8 mouse cellular contexts compared by ENCODE assay signal in the genomic region with DNA sequence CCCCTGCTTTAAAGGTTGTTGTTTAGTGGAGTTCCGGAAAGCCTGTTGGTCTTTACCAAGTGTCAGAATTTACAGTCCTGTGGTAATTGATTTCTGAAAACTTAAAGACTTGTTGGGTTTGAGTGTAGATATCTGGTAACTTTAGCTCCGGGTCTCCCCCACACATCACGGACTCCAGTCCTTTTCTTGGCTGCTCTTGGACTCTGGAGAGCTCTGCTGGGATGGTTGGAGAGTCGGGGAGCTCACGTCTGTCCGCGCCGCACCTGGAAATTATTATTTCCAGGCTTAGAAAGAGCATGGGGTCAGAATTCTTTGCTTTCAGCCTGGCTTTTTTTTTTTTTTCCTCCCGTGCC. TPM values are rescaled to one million over a fixed set of nuclear protein-coding genes. Genes with fewer than 3 reads are reported as not detected.
A peak's percentile ranks its signal among the peaks of the same experiment; 100 is the strongest.
DNase-seq lines count a peak whose midpoint lies in the region; ATAC-seq and TF ChIP-seq lines count a peak whose summit lies in the region.

No protein-coding gene starts in this region.

- H3K27me3 ChIP-seq in lung, embryonic 14.5 days (ENCODE audit: insufficient read depth, low read length): no peaks in the 10 kb centered on the region
- H3K27me3 ChIP-seq in hindbrain, postnatal 0 days (ENCODE audit: insufficient read depth, low read length): no peaks in the 10 kb centered on the region
- H3K27me3 ChIP-seq in myocyte (ENCODE audit: control insufficient read depth, insufficient read depth, insufficient read length): no peaks in the 10 kb centered on the region

- peak overlapping the region; percentile 96 for H3K27ac ChIP-seq in lung, embryonic 14.5 days (ENCODE audit: low read depth)
- peak overlapping the region; percentile 92; the same call in 1 of the 2 replicates for H3K27ac ChIP-seq in hindbrain, postnatal 0 days

- DNase-seq in lung, embryonic 14.5 days: peak; percentile 52
- DNase-seq in lung, postnatal 10 days: no peak
- DNase-seq in embryo, embryonic 11.5 days (ENCODE audit: low read depth, low spot score): peak; percentile 47
- no peak for DNase-seq in hindbrain, postnatal 0 days (ENCODE audit: low spot score)
- DNase-seq in gastrocnemius, postnatal 14 days: no peak
- no peak for DNase-seq in adrenal gland, postnatal 10 days
- no peak for DNase-seq in layer of hippocampus, adult 11-12 months (ENCODE audit: low spot score)

- peak overlapping the region; percentile 91 for H3K9ac ChIP-seq in lung, embryonic 14.5 days
- H3K9ac ChIP-seq in hindbrain, postnatal 0 days (replicated peaks; ENCODE audit: low read length): peak overlapping the region; percentile 84

- H3K79me2 ChIP-seq in myocyte (ENCODE audit: control insufficient read depth, insufficient read depth): peaks cover 56% of the 10 kb centered on the region

- H3K4me3 ChIP-seq in lung, embryonic 14.5 days (ENCODE audit: low read depth, low read length): peak overlapping the region; percentile 83
- peak overlapping the region; percentile 89 for H3K4me3 ChIP-seq in hindbrain, postnatal 0 days (ENCODE audit: low read length)
- peak overlapping the region; percentile 73 for H3K4me3 ChIP-seq in myocyte

- peaks cover 4% of the 10 kb centered on the region; the same call in 1 of the 2 replicates for H3K4me1 ChIP-seq in lung, embryonic 14.5 days (ENCODE audit: insufficient read depth)
- H3K4me1 ChIP-seq in hindbrain, postnatal 0 days (ENCODE audit: insufficient read depth, low read length): peaks cover 6% of the 10 kb centered on the region

- peak overlapping the region; percentile 85 for H3ac ChIP-seq in myocyte (ENCODE audit: control insufficient read depth, insufficient read length)

- H3K9me3 ChIP-seq in lung, embryonic 14.5 days (ENCODE audit: low read depth, low read length): no peaks in the 10 kb centered on the region
- no peaks in the 10 kb centered on the region for H3K9me3 ChIP-seq in hindbrain, postnatal 0 days (ENCODE audit: low read length)

- TF ChIP-seq POLR2A in myocyte (IDR thresholded peaks at IDR 0.05; ENCODE audit: insufficient read length, low read depth): no peak

- H3K36me3 ChIP-seq in lung, embryonic 14.5 days (ENCODE audit: insufficient read depth): no peaks in the 10 kb centered on the region
- H3K36me3 ChIP-seq in hindbrain, postnatal 0 days (ENCODE audit: insufficient read depth, low read length): no peaks in the 10 kb centered on the region
- H3K36me3 ChIP-seq in myocyte (ENCODE audit: control insufficient read depth, insufficient read depth): no peaks in the 10 kb centered on the region

- WGBS in lung, embryonic 14.5 days: under 1% methylated on average over 9 of the region's 9 CpGs
- under 1% methylated on average over 9 of the region's 9 CpGs for WGBS in hindbrain, postnatal 0 days

- intact Hi-C loops in gastrocnemius, postnatal 14 days (cut with DNase I; ENCODE audit: low total_unique reads): no loop called here

- TF ChIP-seq CTCF in lung, embryonic 14.5 days (IDR thresholded peaks at IDR 0.05; ENCODE audit: low read depth): no peak
- no peak for TF ChIP-seq CTCF in hindbrain, postnatal 0 days (IDR thresholded peaks at IDR 0.05; ENCODE audit: low read depth)

- H3K4me2 ChIP-seq in lung, embryonic 14.5 days: peak overlapping the region; percentile 83
- H3K4me2 ChIP-seq in hindbrain, postnatal 0 days (ENCODE audit: low read depth, low read length): peak overlapping the region; percentile 92
- peak overlapping the region; percentile 98 for H3K4me2 ChIP-seq in myocyte (ENCODE audit: low read depth)

- ATAC-seq in lung, embryonic 14.5 days (ENCODE audit: insufficient read depth): no peak
- no peak for ATAC-seq in hindbrain, postnatal 0 days

TF ChIP-seq in myocyte, 11 proteins besides CTCF, POLR2A, EP300 and RAD21:
- TF ChIP-seq REST (IDR thresholded peaks at IDR 0.05; ENCODE audit: insufficient read depth, insufficient read length) (no peak), USF1 (IDR thresholded peaks at IDR 0.05; ENCODE audit: low read depth) (no peak), POLR2AphosphoS2 (IDR thresholded peaks at IDR 0.05; ENCODE audit: insufficient read length, low read depth) (no peak), MYOG (IDR thresholded peaks at IDR 0.05; ENCODE audit: control insufficient read depth in 1 of 3, insufficient read depth in 1 of 3, insufficient read length in 2 of 3, low read depth in 2 of 3) (no peak), MAX (IDR thresholded peaks at IDR 0.05; ENCODE audit: low read depth) (no peak), E2F4 (IDR thresholded peaks at IDR 0.05; ENCODE audit: insufficient read depth) (no peak), CEBPB (IDR thresholded peaks at IDR 0.05; ENCODE audit: insufficient read depth, poor library complexity, severe bottlenecking) (no peak), MYOD1 (IDR thresholded peaks at IDR 0.05; ENCODE audit: control insufficient read depth in 1 of 3, insufficient read length in 2 of 3, low read depth in 2 of 3) (no peak), TCF12 (IDR thresholded peaks at IDR 0.05; ENCODE audit: insufficient read depth, poor library complexity, severe bottlenecking) (no peak), TCF3 (IDR thresholded peaks at IDR 0.05; ENCODE audit: insufficient read length, low read depth) (no peak), SRF (IDR thresholded peaks at IDR 0.05; ENCODE audit: control insufficient read depth, insufficient read length, low read depth) (no peak)
TF ChIP-seq in myocyte: peak in this region for 0.

RNA-seq across cellular contexts. Expression of a gene that starts 1.1 kb away (rescaled TPM):
- polyA plus RNA-seq in lung, embryonic 14.5 days (2014; fragmentation: Nextera tagmentation; extraction: Ambion mirVana): 15.9 and 16.0 TPM in 2 replicates
- 29.1 and 39.5 TPM in 2 replicates for total RNA-seq in hindbrain, postnatal 0 days (2014; rRNA removed)
- 11.4 and 12.0 TPM in 2 replicates for polyA plus RNA-seq in hindbrain, postnatal 0 days (2015; fragmentation: Nextera tagmentation; extraction: Ambion mirVana)
- polyA plus RNA-seq in myocyte (2012; fragmentation: generic; extraction: Trizol): 7.2 TPM
- total RNA-seq in gastrocnemius, postnatal 14 days (2021): 10 to 100 TPM; 24.2 to 26.1 TPM
- total RNA-seq in adrenal gland, postnatal 10 days (2021): 10 to 100 TPM; 51.9 to 57.6 TPM

Comparison
In these comparisons a context has a peak if more than half of its experiments do, and no peak if none do; other contexts are left out.
1. DNase-seq: peak in lung, embryonic 14.5 days (single experiment) and embryo, embryonic 11.5 days (single experiment); none in lung, postnatal 10 days (single experiment), hindbrain, postnatal 0 days (single experiment), gastrocnemius, postnatal 14 days (single experiment), adrenal gland, postnatal 10 days (single experiment) and layer of hippocampus, adult 11-12 months (single experiment).
2. Peak in every context shown above with its lines, with median percentiles within 50 percentile points of each other: H3K4me2 ChIP-seq and H3K4me3 ChIP-seq.